In the genomic region with DNA sequence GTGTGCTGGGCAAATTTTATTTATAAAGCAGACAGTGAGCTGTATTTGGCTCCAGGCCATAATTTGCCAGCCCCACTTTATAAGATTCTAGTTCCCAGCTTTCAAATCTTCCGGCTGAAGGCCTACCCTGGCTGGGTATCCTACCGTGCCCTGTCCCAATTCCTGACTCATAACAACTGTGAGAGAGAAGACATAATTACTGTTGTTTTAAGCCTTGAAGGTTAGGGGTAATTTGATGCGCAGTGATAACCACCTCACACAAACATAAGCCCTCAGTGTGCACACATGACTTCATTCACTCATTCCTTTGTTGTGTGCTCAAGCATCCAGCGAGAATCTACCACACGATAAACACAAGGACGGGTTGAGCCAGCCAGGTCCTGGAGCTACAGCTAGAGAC, we compare ENCODE assay signal across 18 mouse cellular contexts.
"Had no signal": no experiment of that assay in that cellular context is flagged by ENCODE, and none has a peak within 500 bp of the region (broad histone marks: within the 10 kb centered on the region; RNA-seq: fewer than 3 reads in every experiment).

No protein-coding gene starts in this region.

- DNase-seq: lung, adult 18-20 months; lung, embryonic 14.5 days; lung, postnatal 10 days; lung, postnatal 4 days; midbrain, embryonic 14.5 days; retina, postnatal 1 day; right cerebral cortex, adult 18-20 months; right cerebral cortex, postnatal 14 days; spleen, adult 18-20 months; thymus, adult 2 months; thymus, postnatal 25 days; thymus, postnatal 4 days had no signal

- H3K4me3 ChIP-seq: midbrain, embryonic 10.5 days; midbrain, embryonic 12.5 days; myocyte; neural tube, embryonic 13.5 days; neural tube, embryonic 15.5 days had no signal

- H3K27me3 ChIP-seq: midbrain, embryonic 12.5 days; neural tube, embryonic 13.5 days; neural tube, embryonic 15.5 days had no signal

- ATAC-seq: midbrain, embryonic 16.5 days had no signal
